Mouse (Mus musculus) C2C12 (cell line): ENCODE data around the gene Txlng. TPM values are rescaled to one million over a fixed set of nuclear protein-coding genes. Genes with fewer than 3 reads are reported as not detected.

ENCODE experiments used
- H3K27me3 ChIP-seq: one replicate; pipeline ENCODE4 v1.6.1; 2011; ENCODE audit not compliant: control insufficient read depth, insufficient read depth, insufficient read length
- H3K36me3 ChIP-seq: one replicate; pipeline ENCODE4 v1.6.1; 2011; ENCODE audit not compliant: control insufficient read depth, insufficient read depth
- H3K4me3 ChIP-seq: one replicate; pipeline ENCODE4 v1.5.1; 2011; ENCODE audit warnings: mild to moderate bottlenecking, control low read depth; ENCODE audit not compliant: poor library complexity, insufficient read depth, severe bottlenecking
- H3K79me2 ChIP-seq: one replicate; pipeline ENCODE4 v1.6.1; 2011; ENCODE audit not compliant: control insufficient read depth, insufficient read depth
- H3K79me3 ChIP-seq: one replicate; pipeline ENCODE4 v1.6.1; 2011; ENCODE audit warnings: low read depth, control low read depth
- H3ac ChIP-seq: one replicate; pipeline ENCODE3; 2011; ENCODE audit warnings: low read depth; ENCODE audit not compliant: control insufficient read depth, insufficient read length
- CEBPB ChIP-seq: IDR thresholded peaks from one replicate; pipeline ENCODE4 v1.6.1; 2011; ENCODE audit warnings: low read depth, mild to moderate bottlenecking, control low read depth, moderate library complexity
- CTCF ChIP-seq: IDR thresholded peaks from one replicate; pipeline ENCODE4 v1.5.1; 2011; ENCODE audit not compliant: control insufficient read depth, insufficient read depth, insufficient read length
- FOSL1 ChIP-seq: IDR thresholded peaks from one replicate; pipeline ENCODE4 v1.8.0; 2011; ENCODE audit warnings: mild to moderate bottlenecking, low read length; ENCODE audit not compliant: poor library complexity, insufficient read depth, severe bottlenecking
- MAX ChIP-seq: IDR thresholded peaks from one replicate; pipeline ENCODE4 v1.6.1; 2011; ENCODE audit warnings: mild to moderate bottlenecking, control low read depth
- MYOD1 ChIP-seq: IDR thresholded peaks from one replicate; pipeline ENCODE4 v1.6.1; 2011; ENCODE audit warnings: low read depth; ENCODE audit not compliant: control insufficient read depth, insufficient read length
- MYOG ChIP-seq: IDR thresholded peaks from one replicate; pipeline ENCODE4 v1.6.1; 2011; ENCODE audit not compliant: control insufficient read depth, insufficient read length; ENCODE audit errors: extremely low read depth
- USF1 ChIP-seq: IDR thresholded peaks from one replicate; pipeline ENCODE4 v1.6.1; 2011; ENCODE audit warnings: low read depth, mild to moderate bottlenecking, control low read depth, moderate library complexity
- polyA plus RNA-seq: library from polyadenylated mRNA; unstranded; fragments of >200 nt; fragmentation: generic; extraction: Trizol; gene quantifications from one replicate; pipeline ENCODE4 v1.2.1, GENCODE M21; 2012; ENCODE audit warnings: missing spikeins

Gene Txlng
- polyA plus RNA-seq, 1 experiment = 1.6 TPM

GRCm38 (mm10) chrX:162756058-162756457 is 73.2 kb downstream of the Txlng start:
- TF ChIP-seq MAX = no peak
- TF ChIP-seq CTCF = no peak
- no peak for TF ChIP-seq MYOG
- TF ChIP-seq USF1 = no peak
- TF ChIP-seq MYOD1 = no peak
- no peak for TF ChIP-seq CEBPB
- no peak for TF ChIP-seq FOSL1
- Histone ChIP-seq H3K4me3 (no peak overlapping the region), H3K27me3 (no peaks in the 10 kb centered on the region), H3K79me3 (peaks cover 1% of the 10 kb centered on the region), H3ac (no peak overlapping the region), H3K36me3 (no peaks in the 10 kb centered on the region), H3K79me2 (peaks cover 2% of the 10 kb centered on the region)

GRCm38 (mm10) chrX:162754314-162754713 is 74.9 kb downstream of the Txlng start:
- no peaks in the 10 kb centered on the region for H3K36me3 ChIP-seq
- no peaks in the 10 kb centered on the region for H3K79me2 ChIP-seq
- H3K27me3 ChIP-seq = no peaks in the 10 kb centered on the region
- TF ChIP-seq MYOD1 (no peak), FOSL1 (no peak), MAX (no peak), CTCF (no peak), USF1 (no peak), CEBPB (no peak), MYOG (no peak)
- no peaks in the 10 kb centered on the region for H3K79me3 ChIP-seq
- no peak overlapping the region for H3K4me3 ChIP-seq
- H3ac ChIP-seq = no peak overlapping the region

GRCm38 (mm10) chrX:162752418-162752817 is 76.8 kb downstream of the Txlng start:
- no peaks in the 10 kb centered on the region for H3K27me3 ChIP-seq
- H3K79me2 ChIP-seq = no peaks in the 10 kb centered on the region
- no peak for TF ChIP-seq CTCF
- TF ChIP-seq CEBPB = no peak
- no peak for TF ChIP-seq FOSL1
- TF ChIP-seq MYOG = no peak
- TF ChIP-seq MAX = no peak
- no peak for TF ChIP-seq MYOD1
- TF ChIP-seq USF1 = no peak
- no peaks in the 10 kb centered on the region for H3K36me3 ChIP-seq
- no peak overlapping the region for H3ac ChIP-seq
- H3K4me3 ChIP-seq = no peak overlapping the region
- no peaks in the 10 kb centered on the region for H3K79me3 ChIP-seq

GRCm38 (mm10) chrX:162748696-162749420 is 80.4 kb downstream of the Txlng start:
- no peak overlapping the region for H3ac ChIP-seq
- no peaks in the 10 kb centered on the region for H3K36me3 ChIP-seq
- H3K4me3 ChIP-seq = no peak overlapping the region
- H3K27me3 ChIP-seq = no peaks in the 10 kb centered on the region
- no peak for TF ChIP-seq MYOD1
- TF ChIP-seq MAX = no peak
- no peak for TF ChIP-seq FOSL1
- no peaks in the 10 kb centered on the region for H3K79me2 ChIP-seq
- H3K79me3 ChIP-seq = no peaks in the 10 kb centered on the region

- Histone ChIP-seq H3K79me2 (no peaks in the 10 kb centered on the region), H3K4me3 (no peak overlapping the region), H3K36me3 (no peaks in the 10 kb centered on the region), H3ac (no peak overlapping the region), H3K79me3 (no peaks in the 10 kb centered on the region), H3K27me3 (no peaks in the 10 kb centered on the region)
- TF ChIP-seq USF1 = no peak
- no peak for TF ChIP-seq CTCF
- no peak for TF ChIP-seq FOSL1
- TF ChIP-seq CEBPB = no peak
- no peak for TF ChIP-seq MYOG
- no peak for TF ChIP-seq MYOD1
- no peak for TF ChIP-seq MAX
Measured at GRCm38 (mm10) chrX:162736140-162736659, 93.1 kb downstream of the Txlng start.
